Mouse (Mus musculus) brain, adult 2 months (tissue): ENCODE measurements at regions not wholly inside any gene's neighbourhood (a gene's known extent, or its start where the extent isn't known, plus 50 kb on each side); places are given as distances from the start of the nearest gene placed in this dataset.
"Not testable (repeated sequence)": the region's sequence is repeated elsewhere in the genome, so short reads cannot be mapped to it uniquely, and the experiment has no call there.

ENCODE experiments used
- DNase-seq: peaks from one replicate; pipeline ENCODE4 v3.0.0; 2011; ENCODE audit warnings: low read depth, low spot score

DNA sequence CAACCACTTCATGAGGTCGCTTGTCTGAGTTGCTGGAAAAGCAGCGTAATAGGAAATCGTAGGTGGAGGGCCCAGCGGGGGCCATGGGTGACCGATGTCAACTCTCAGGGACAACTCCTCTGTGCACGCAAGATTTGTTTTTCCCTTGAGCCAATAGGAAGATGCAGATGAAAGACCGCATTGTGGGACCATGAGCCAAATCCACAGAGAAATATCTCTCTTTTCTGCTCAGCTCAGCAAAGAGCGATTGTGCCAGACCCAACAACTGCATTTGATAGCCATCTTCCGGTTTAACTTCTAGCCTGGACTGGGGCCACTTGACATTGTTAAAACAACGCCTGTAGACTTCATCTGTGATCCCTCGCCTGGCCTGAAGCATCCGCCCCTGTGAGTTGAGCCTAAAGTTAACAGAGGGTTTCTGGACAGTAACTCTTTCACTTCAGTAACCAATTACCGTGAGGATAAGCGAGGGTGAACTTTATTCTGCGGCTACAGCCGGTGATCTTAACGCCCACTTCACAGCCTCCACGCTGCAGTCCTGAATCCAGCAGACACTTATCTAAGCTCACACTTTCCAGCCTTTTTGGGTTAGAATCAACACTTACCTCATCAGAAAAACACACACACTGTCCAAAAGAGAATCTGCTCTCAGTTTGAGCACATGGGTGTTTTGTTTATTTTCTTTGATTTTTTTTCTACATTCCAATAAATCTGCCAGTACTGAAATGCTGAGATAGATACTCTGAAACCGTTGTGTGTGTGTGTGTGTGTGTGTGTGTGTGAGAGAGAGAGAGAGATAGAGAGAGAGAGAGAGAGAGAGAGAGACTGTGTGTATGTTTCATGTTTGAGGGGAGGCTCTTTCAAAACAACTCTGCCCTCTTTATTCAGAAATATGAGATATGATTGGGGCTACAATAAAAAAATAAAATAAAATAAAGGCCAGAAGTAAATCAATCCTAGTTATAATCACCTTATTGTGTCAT lies 111.9 kb downstream of the Tomm20 start:
- DNase-seq: peak; percentile 69

DNA sequence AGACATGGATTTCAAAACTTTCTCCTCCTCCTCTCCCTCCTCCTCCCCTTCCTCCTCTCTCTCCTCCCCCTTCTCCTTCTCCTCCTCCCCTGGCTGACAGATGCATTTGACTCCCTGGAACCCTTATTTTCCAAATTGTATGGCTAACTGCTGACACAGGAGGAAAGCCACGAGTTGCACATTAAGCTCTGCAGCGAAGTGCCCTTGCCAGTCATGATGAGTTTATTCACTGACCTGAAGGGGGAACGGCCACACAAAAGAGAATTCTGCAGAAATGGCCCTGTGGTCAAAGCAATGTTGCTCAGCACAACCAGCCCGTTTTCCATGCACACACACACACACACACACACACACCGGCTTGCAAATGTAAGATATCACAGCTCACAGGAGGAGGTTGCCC lies 112.6 kb downstream of the Tomm20 start:
- DNase-seq: peak; percentile 26

DNA sequence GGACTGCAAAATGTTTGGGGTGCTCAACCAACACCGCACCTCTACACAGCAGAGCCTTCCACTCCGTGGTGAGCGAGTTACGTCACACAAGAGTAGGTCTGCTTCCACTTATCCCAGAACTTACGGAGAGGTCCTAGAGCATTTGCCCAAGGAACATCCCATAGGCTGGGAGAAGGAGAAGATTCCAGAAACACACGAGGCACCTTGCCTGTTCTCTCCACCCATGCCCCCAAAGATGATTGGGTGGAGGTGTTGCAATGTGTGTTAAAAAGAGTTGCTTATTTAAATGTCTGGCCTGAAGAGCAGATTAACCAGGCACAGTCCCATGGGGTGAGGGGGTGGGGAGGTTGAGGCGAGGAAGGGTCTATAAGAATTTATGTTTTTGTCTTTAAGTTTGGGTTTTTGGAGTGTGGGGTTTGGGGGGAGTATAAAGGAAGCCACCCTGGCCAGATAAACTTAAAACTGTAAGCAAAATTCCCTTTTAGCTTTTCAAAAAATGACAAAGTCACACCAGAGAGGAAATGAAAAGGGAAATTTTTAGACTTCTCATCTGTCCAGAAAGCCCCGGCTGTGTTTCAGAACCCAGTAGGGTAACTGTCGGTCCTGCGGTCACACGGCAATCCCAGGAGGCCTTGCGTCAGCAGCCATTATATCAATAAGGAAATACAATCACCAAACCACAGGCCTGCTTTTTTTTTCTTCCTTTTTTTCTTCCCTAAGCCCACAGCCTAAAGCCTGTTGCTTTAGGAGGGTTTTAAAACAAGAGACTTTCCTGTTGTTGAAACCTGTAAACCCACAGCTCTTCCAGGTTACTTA lies 113.3 kb downstream of the Tomm20 start:
- peak; percentile 48 for DNase-seq

DNA sequence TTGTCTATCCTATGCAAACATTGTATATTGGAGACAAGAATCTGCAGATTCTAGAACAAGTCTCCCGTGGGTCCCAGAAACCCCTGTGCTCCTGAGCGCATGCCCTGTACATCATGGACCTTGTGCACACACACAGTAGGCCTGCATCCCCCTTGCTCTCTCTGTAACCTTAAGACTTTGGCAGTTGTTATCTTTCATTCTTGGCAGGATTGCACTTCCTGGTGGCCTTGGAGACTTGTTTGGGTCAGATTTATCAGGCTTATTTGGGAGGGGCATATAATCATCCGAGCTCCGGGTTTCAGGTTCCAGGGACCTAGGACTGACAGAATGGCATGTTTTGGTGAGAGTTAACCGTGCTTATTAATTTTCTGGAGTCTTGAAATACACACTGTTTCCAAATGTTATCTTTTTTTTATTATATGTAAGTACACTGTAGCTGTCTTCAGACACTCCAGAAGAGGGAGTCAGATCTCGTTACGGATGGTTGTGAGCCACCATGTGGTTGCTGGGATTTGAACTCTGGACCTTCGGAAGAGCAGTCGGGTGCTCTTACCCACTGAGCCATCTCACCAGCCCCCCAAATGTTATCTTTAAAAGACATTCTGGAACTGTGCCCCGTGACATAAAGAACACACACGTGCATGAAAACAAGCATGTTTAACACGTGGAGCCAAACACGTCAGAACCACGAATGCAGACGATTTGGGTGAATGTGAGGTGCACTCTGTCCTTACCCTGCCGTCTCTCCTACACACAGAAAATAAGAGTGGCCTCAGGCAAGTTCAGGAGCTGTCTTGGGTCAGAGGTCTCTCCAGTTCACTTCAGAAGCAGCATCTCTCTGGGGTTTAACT lies 114.1 kb downstream of the Tomm20 start:
- DNase-seq: no peak

DNA sequence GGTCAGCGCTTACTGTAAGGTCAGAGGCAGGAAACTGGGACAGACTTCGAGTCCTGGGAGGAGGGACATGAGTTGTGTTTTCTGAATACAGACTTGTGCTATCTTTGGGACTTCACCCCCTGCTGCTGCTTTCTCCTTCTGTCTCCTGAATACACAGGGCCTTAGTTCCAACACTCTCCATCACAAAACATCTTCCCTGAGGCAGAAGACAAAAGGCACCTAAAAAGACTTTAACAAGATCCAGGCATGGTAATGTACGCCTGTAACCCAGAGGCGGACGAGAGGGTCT lies 115.5 kb downstream of the Tomm20 start:
- DNase-seq: no peak

DNA sequence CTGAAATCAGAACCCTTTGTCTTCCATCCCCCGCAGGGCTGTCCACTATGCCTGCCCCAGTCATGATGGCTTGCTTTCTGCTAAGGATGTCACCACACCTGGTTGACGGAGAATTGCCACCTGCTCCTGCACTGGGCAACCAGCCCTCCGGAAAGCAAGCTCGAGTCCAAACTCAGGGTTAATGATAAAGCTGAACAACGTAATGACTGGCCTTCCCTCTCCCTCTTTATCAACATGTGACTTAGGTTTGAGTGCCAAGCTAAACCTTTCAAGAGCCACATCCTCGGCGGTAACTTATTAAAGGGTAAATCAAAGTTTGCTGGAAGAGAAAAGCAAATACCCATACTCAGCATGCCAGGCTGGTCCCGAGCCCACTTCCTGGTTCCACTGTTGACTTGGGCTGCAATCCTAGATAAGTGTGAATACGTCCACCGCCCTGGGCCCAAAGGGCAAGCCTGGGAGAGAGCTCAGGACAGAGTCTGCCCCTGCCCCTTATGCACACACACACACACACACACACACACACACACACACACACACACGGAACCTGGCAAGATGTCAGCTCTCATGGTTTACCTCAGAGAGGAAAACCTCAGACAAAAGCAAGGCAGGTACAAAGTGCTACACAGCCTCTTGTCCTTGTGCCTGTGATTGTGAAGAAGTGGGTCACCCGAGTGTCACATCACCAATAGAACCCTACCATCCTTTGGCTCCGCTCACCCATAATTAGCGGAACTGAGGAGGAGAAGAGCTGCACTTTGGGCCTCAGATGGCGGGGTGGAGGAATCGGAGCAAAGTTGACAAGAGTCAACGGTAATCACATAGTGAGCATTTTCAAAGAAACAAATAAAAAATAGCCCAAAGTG lies 116.0 kb downstream of the Tomm20 start:
- DNase-seq: peak; percentile 47

DNA sequence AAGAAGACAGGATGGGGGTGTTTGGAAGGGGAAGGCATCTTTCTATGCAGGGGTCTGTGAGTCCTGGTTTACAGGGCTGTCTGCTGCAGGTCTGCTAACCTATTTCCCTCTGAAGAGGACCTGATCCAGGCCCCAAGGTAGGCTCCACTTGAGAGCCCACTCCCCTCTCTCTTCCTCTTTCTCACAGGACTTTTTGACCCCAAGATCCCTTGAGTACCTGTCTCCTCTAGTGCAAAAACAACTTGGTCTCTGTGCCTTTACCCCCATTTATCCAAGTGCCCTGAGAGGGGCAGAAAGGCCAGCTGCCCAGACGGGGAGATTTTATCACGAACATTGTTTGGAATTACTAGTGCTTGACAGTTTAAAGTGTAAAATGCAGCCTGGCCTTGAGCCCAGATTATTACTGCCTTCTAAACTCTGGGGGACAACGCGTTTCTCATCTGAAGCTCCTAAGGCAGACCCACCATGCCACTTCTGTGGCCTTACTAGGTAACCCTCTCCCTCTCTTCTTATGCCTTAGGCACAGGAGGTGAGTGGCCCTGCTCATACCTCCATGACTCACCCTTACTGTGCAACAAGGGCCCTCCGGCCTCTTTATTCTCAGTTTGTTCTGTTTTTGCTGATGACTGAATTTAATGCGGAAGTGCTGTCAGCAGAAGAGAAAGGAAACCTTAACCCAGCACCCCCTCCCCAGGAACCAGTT lies 117.8 kb downstream of the Tomm20 start:
- DNase-seq: peak; percentile 21

DNA sequence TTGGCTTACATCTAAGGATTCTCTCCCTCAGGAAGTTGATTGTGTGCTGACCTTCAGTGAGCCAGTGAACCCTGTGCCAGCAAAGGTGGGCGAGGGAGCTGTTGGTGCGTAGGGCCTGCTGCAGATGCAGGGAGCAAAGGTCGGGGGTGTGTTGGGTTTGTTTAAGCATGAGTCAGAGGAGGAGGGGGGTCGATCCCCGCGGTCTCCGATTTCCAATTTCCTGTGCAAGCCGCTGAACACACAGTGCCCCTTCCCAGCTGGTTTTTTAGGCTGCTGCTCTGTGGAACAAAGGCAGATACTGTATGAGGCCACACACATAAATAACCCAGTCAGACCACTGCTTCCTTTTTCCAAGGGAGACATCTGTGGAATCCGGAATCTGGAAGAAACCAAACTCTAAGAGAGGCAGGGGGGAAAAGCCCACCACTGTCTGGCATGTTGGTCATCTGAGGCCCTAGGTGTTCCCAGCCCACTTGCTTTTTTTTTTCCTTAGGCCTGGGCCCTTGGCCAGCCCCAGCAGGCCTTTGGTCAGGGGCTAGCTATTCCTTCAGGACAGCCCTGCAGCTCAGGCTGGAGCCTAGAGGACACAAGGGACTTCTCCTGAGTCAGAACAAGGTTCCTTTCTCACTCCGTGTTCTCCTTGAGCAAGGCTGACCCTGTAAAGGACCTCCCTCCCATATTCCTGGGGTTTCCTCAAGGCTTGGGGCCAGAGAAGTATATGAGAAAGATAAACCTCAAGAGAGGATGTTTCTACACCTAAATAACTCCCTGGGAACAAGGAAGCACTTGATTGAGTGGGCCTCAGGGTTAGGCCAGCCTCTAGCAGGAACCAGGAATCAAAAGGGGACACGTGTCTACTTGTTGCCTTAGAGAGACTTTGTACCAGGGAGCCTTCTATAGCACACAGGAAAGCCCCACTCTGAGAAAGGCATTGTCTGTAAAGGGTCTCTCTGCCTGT lies 119.0 kb downstream of the Tomm20 start:
- DNase-seq: peak; percentile 84

DNA sequence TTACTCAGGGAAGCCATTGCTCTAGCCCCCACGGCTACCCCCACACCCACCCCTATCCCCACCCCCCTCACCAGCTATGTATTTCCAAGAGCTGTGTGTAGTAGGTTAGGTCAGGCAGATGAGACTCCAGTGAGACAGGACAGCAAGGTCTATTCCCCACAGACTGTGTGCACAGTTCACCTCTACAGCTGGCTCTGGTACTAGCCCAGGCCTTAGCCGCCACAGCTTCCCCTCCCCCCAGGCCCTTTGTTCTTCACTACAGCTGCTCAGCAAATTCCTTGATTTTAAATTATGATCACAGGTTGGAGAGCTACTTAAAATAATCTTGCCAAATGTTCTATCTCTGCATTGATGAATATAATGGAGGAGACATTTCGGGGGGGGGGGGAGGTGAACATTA lies 119.8 kb downstream of the Tomm20 start:
- peak; percentile 62 for DNase-seq

DNA sequence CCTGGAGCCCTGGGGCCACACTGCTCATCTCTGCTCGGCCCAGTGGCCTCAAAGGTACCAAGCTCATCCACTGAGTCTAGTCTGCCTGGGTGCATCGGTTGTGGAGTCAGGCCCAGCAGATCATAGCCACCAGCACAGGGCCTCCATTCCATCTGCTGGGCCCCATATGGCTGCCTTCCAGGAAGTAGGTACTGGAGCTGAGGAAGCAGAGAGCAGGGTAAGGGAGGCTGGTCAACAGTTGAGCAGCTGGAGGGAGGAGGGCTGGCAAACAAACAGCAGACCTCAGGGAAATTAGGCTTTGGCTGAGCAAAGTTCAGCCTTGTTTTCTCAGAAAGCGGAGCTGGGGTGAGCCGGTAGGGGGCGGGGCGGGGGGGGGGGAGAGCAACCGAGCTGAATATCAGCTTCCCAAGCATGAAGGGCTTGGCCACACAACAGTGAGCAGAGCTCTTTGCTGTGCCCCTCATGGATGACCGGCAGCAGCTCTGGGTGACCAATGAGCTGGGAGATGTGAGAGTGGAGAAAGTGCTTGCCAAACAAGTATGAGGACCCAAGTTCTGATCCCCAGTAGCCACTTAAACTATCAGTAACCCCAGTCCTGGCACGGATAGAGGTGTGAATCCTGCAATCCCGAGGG lies 121.0 kb downstream of the Tomm20 start:
- DNase-seq: peak; percentile 60

DNA sequence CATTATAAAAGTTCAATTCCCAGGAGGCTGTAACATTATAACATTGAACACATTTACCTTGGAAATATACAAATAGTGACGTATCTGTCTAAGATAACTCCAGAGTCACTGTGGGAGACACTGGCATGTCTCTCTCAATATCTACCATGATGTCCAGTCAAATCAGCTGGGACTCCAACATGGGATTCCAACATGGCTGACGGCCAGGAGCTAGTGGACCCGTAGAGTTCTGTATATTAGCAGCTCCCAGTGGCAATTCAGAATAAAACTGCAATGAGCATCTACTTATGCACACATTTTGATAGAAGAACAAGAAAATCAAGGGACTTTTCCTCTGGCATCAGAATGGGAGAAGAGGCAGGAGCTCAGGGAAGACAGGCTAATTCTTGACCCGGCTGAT lies 123.4 kb downstream of the Tomm20 start:
- DNase-seq: no peak

DNA sequence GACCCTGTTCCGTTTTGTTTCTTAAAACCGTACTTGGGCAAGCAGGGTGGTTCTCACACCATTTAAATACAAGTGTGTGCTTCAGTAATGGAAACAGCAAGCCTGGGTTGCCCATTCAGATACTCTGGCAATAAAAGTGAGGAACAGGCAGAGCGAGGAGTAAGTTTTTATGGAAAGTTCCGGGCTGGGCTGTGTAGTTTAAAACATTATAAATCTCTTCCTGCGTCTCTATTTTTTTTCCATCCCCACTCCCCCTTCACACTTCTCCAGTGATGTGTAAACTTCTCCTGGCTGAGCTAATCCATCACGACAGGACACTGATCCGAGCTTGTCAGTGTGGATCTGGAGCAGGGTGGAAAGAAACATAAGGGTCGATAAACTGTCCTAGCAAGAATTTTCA lies 124.4 kb downstream of the Tomm20 start:
- no peak for DNase-seq

DNA sequence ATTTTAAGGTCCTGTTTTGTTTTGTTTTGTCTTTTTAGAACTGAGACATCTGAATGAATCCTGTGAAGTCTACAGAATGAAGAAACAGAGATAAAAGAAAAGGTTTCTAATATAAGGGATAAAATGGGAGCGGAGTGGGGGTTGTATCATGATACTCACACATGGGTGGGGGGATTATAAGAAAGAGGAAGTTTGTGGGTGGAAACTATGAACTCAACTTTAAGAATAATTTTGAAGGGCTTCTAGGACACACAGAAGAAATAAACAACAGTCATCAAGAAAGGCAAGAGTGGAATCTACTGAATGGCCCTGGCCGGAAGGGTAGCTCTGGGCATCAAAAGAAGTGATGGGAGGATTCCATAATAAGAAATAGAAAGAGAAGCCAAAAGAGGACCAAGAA lies 125.1 kb downstream of the Tomm20 start:
- no peak for DNase-seq

DNA sequence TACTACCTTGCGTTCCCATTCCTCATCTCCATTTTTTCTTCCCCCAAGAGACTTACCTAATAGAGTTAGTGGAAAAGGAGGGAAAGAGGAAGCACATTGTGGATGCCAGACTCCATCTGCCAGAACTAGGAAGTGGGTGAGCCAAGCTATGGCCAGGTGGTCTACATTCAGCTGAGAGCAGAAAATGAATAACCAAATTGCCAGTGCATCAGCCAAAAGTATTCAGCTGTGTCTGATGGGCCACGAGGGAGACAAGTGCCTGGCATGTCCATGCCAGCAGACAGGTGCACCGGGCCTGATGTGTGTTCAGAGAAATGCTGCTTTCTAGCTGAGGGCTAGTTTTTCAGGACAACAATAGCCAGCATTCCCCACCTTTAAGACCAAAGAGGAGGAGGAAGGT lies 126.4 kb downstream of the Tomm20 start:
- peak; percentile 40 for DNase-seq

DNA sequence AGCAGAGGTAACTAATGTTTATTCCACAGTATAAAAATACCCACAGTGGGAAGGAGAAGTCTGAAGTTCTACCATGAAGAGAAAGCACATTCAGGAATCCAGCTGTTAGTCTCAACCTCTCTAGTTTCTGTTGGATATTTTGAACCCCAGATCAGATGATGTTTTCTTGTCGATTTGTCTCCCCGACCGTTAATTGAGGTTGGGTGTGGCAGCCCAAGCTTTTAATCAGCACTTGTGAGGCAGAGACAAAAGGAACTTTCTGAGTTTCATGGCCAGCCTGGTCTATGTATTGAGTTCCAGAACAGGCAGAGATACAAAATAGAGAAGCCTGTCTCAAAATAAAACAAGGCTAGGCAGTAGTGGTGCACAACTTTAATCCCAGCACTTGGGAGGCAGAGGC lies 129.5 kb downstream of the Tomm20 start:
- no peak for DNase-seq

DNA sequence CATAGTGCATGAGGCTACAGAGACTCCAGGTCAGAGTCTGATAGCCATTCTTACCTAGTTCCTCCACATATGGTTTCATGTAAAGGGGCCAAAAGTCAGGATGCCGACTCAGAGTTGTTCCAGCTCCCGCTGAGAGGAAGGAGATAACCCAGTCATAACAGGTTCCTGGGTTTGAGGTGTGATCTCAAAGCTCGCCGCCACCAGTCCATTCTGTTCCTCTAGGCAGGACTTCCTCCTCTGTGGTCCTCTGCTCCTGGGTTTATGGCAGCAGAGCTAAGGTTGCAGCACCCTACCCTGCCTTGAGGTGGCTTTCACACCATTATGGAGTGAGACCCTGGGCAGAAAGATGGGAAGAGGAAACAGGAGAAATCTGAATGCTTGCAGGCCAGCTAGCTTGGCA lies 131.2 kb downstream of the Tomm20 start:
- DNase-seq: no peak

DNA sequence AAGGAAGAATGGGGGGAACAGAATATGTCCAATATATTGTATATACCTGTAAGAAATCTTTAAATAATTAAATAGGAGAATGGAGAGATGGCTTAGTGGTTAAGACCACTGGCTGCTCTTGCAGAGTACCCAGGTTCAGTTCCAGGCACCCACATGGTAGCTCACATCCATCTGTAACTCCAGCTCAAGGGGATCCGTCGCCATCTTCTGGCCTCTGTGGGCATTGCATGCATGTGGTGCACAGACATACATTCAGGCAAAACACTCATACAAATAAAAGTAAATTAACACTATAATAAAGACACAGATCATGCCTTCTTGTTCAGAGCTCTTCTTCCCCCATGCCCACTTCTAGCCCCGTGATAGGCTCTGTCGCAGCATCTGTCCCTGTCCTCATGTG lies 132.0 kb downstream of the Tomm20 start:
- no peak for DNase-seq

DNA sequence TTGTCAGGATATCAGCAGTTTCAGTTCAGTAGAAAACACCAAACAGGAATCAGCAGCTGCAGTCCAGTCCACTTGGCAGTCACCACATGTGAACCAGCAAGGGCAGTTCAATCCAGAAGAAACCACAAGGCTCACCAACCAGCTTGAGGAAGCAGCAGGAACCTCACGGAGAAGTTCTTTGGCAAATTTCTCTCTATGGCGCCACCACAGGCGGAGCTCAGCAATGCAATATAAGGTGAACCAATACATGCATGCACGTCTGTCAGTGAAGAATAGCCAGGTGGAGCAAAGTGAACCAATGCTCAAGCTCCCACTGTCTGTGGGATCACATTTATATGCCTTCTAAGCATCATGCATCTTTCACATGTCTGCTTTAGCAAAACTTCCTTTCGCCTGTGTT lies 132.9 kb downstream of the Tomm20 start:
- DNase-seq: no peak

DNA sequence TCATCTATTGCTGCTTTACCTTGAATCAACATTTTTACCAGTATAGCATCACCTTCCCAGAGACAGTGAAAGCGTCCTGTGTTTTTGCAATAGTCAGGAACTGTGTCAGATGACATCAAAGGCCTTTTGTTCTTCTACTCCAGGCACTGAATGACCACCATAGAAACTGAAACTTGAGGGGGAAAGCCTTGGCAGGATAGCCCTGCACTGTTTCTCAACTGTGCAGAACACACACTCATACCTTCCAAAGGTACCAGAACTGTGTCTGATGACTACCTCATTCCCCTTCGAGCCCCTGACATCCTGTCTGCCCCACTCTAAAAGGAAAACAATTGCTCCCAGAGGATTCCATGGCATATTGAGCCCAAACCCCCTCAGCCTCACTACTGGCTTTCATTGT lies 134.3 kb downstream of the Tomm20 start:
- DNase-seq: not testable (repeated sequence)
